Mouse (Mus musculus): ENCODE results near the gene Cox7b.

- no peak for TF ChIP-seq CHD2 (IDR thresholded peaks at IDR 0.05; ENCODE audit: low read length)
- no peak for TF ChIP-seq MAZ (IDR thresholded peaks at IDR 0.05; ENCODE audit: low read depth, low read length)
- no peak for TF ChIP-seq UBTF (IDR thresholded peaks at IDR 0.05; ENCODE audit: low read depth, low read length)
- TF ChIP-seq POLR2A (IDR thresholded peaks at IDR 0.05; ENCODE audit: low read depth, low read length), result no peak
- TF ChIP-seq CTCF (conservative IDR thresholded peaks at IDR 0.05 in 1 of 2, IDR thresholded peaks at IDR 0.05 in 1 of 2; ENCODE audit: low read depth in 2 of 2, low read length in 2 of 2), result no peak
- no peak for TF ChIP-seq ZC3H11A (IDR thresholded peaks at IDR 0.05; ENCODE audit: low read depth, low read length)
- no peak for TF ChIP-seq EP300 (IDR thresholded peaks at IDR 0.05; ENCODE audit: low read length)
- no peak for TF ChIP-seq USF1 (IDR thresholded peaks at IDR 0.05; ENCODE audit: low read depth, low read length)
Observed at GRCm38 (mm10) chrX:106045928-106046327, 30.4 kb downstream of the Cox7b start.
